Mouse (Mus musculus): Measurements from ENCODE around the gene Erap1.
"Not testable (repeated sequence)": the region's sequence is repeated elsewhere in the genome, so short reads cannot be mapped to it uniquely, and the experiment has no call there.

Erap1 gene

GRCm38 (mm10) chr13:74638793-74639711 is at the start of gene Erap1:
Gene Erap1 (plus strand): TSS chr13:74639568.
- peak; percentile 10 for DNase-seq (ENCODE audit: low spot score)

- DNase-seq (ENCODE audit: low spot score): not testable (repeated sequence)
These were observed 48.0 kb upstream of the Erap1 start for GRCm38 (mm10) chr13:74591401-74591821.

GRCm38 (mm10) chr13:74591828-74592227 is 47.5 kb upstream of the Erap1 start:
- DNase-seq (ENCODE audit: low spot score): not testable (repeated sequence)

- not testable (repeated sequence) for DNase-seq (ENCODE audit: low spot score)
These were observed 42.3 kb upstream of the Erap1 start for GRCm38 (mm10) chr13:74597022-74597421.

- DNase-seq (ENCODE audit: low spot score): not testable (repeated sequence)
These were observed 37.6 kb upstream of the Erap1 start for GRCm38 (mm10) chr13:74601776-74602175.

- DNase-seq (ENCODE audit: low spot score): peak; percentile 58
These were observed 22.0 kb upstream of the Erap1 start for GRCm38 (mm10) chr13:74617163-74618019.

- DNase-seq (ENCODE audit: low spot score): no peak
These were observed 7.0 kb upstream of the Erap1 start for GRCm38 (mm10) chr13:74632327-74632726.

- no peak for DNase-seq (ENCODE audit: low spot score)
These were observed 6.5 kb upstream of the Erap1 start for GRCm38 (mm10) chr13:74632857-74633256.

GRCm38 (mm10) chr13:74639712-74640522 is 549 bp downstream of the Erap1 start:
- peak; percentile 83 for DNase-seq (ENCODE audit: low spot score)

GRCm38 (mm10) chr13:74640523-74640920 is 1.2 kb downstream of the Erap1 start:
- DNase-seq (ENCODE audit: low spot score): not testable (repeated sequence)

GRCm38 (mm10) chr13:74695497-74696193 is 56.3 kb downstream of the Erap1 start:
- DNase-seq (ENCODE audit: low spot score): no peak

- no peak for DNase-seq (ENCODE audit: low spot score)
These were observed 56.9 kb downstream of the Erap1 start for GRCm38 (mm10) chr13:74696225-74696624.

- no peak for DNase-seq (ENCODE audit: low spot score)
These were observed 79.6 kb downstream of the Erap1 start for GRCm38 (mm10) chr13:74719002-74719401.

- DNase-seq (ENCODE audit: low spot score): no peak
These were observed 94.4 kb downstream of the Erap1 start for GRCm38 (mm10) chr13:74733726-74734125.

GRCm38 (mm10) chr13:74735834-74736233 is 96.5 kb downstream of the Erap1 start:
- DNase-seq (ENCODE audit: low spot score): no peak

- DNase-seq (ENCODE audit: low spot score): no peak
These were observed 97.0 kb downstream of the Erap1 start for GRCm38 (mm10) chr13:74736396-74736795.

Measured in ovary, postnatal 14 days (tissue).